Mouse (Mus musculus) forebrain, embryonic 10.5 days (tissue): ENCODE measurements around the gene Gcnt1. TPM values are rescaled to one million over a fixed set of nuclear protein-coding genes. Genes with fewer than 3 reads are reported as not detected.

Experiments
- polyA plus RNA-seq: library from polyadenylated mRNA; unstranded; fragments of >200 nt; fragmentation: Nextera tagmentation; extraction: Ambion mirVana; gene quantifications from 2 replicates; pipeline ENCODE4 v1.2.1, GENCODE M21; 2016

Gcnt1 gene
- polyA plus RNA-seq, 1 experiment from 2014 or later = 2.6 TPM

Other genes starting within 250 kb of the Gcnt1 start
- 74.6 and 75.6 TPM in 2 replicates for gene Rfk, start 21.2 kb upstream of the Gcnt1 start, polyA plus RNA-seq